Mouse (Mus musculus): Measurements from ENCODE around the gene Cacnb4.

The Cacnb4 gene

GRCm38 (mm10) chr2:52521012-52521411 lies 155.6 kb downstream of the Cacnb4 start:
- DNase-seq (ENCODE audit: low spot score in 2 of 2): no peak

- no peak for DNase-seq (ENCODE audit: low spot score in 2 of 2)
Measured at GRCm38 (mm10) chr2:52518740-52519139, 157.9 kb downstream of the Cacnb4 start.

GRCm38 (mm10) chr2:52516534-52516933 lies 160.1 kb downstream of the Cacnb4 start:
- DNase-seq (ENCODE audit: low spot score in 2 of 2): no peak

- no peak for DNase-seq (ENCODE audit: low spot score in 2 of 2)
Measured at GRCm38 (mm10) chr2:52512865-52513388, 163.7 kb downstream of the Cacnb4 start.

GRCm38 (mm10) chr2:52512206-52512605 lies 164.4 kb downstream of the Cacnb4 start:
- no peak for DNase-seq (ENCODE audit: low spot score in 2 of 2)

GRCm38 (mm10) chr2:52511799-52512198 lies 164.8 kb downstream of the Cacnb4 start:
- no peak for DNase-seq (ENCODE audit: low spot score in 2 of 2)

- no peak for DNase-seq (ENCODE audit: low spot score in 2 of 2)
Measured at GRCm38 (mm10) chr2:52509779-52510500, 166.7 kb downstream of the Cacnb4 start.

- DNase-seq (ENCODE audit: low spot score in 2 of 2): no peak
Measured at GRCm38 (mm10) chr2:52505164-52505563, 171.5 kb downstream of the Cacnb4 start.

- DNase-seq (ENCODE audit: low spot score in 2 of 2): no peak
Measured at GRCm38 (mm10) chr2:52504762-52505161, 171.9 kb downstream of the Cacnb4 start.

GRCm38 (mm10) chr2:52499849-52500262 lies 176.8 kb downstream of the Cacnb4 start:
- no peak for DNase-seq (ENCODE audit: low spot score in 2 of 2)

- no peak for DNase-seq (ENCODE audit: low spot score in 2 of 2)
Measured at GRCm38 (mm10) chr2:52499101-52499537, 177.5 kb downstream of the Cacnb4 start.

GRCm38 (mm10) chr2:52495097-52495694 lies 181.4 kb downstream of the Cacnb4 start:
- peak in 1 of 2 experiments; percentile 32 for DNase-seq (ENCODE audit: low spot score in 2 of 2)

GRCm38 (mm10) chr2:52494274-52494673 lies 182.4 kb downstream of the Cacnb4 start:
- DNase-seq (ENCODE audit: low spot score in 2 of 2): no peak

- DNase-seq (ENCODE audit: low spot score in 2 of 2): no peak
Measured at GRCm38 (mm10) chr2:52492867-52493266, 183.8 kb downstream of the Cacnb4 start.

GRCm38 (mm10) chr2:52489840-52490239 lies 186.8 kb downstream of the Cacnb4 start:
- DNase-seq (ENCODE audit: low spot score in 2 of 2): no peak

- no peak for DNase-seq (ENCODE audit: low spot score in 2 of 2)
Measured at GRCm38 (mm10) chr2:52483496-52483895, 193.1 kb downstream of the Cacnb4 start.

- no peak for DNase-seq (ENCODE audit: low spot score in 2 of 2)
Measured at GRCm38 (mm10) chr2:52480476-52480875, 196.2 kb downstream of the Cacnb4 start.

- DNase-seq (ENCODE audit: low spot score in 2 of 2): no peak
Measured at GRCm38 (mm10) chr2:52478501-52478900, 198.1 kb downstream of the Cacnb4 start.

- DNase-seq (ENCODE audit: low spot score in 2 of 2): no peak
Measured at GRCm38 (mm10) chr2:52477550-52477907, 199.1 kb downstream of the Cacnb4 start.

- no peak for DNase-seq (ENCODE audit: low spot score in 2 of 2)
Measured at GRCm38 (mm10) chr2:52476801-52477549, 199.7 kb downstream of the Cacnb4 start.

- no peak for DNase-seq (ENCODE audit: low spot score in 2 of 2)
Measured at GRCm38 (mm10) chr2:52475854-52476253, 200.8 kb downstream of the Cacnb4 start.

- DNase-seq (ENCODE audit: low spot score in 2 of 2): no peak
Measured at GRCm38 (mm10) chr2:52474570-52474969, 202.1 kb downstream of the Cacnb4 start.
